Mouse (Mus musculus) adrenal gland, postnatal 4 days (tissue): ENCODE measurements around the gene Zfp141. TPM values are rescaled to one million over a fixed set of nuclear protein-coding genes. Genes with fewer than 3 reads are reported as not detected.

Source experiments
- DNase-seq, 2 experiments: peaks; one replicate each; pipeline ENCODE4 v3.0.0; 2021 to 2022; ENCODE audit warnings: low spot score in 2 of 2, mixed read lengths in 2 of 2
- long read RNA-seq, 2 experiments: library from polyadenylated mRNA; stranded (forward); transcript quantifications; one replicate each; pipeline ENCODE4 v2.0.0; 2021
- total RNA-seq, 2 experiments: library from RNA; stranded (reverse); gene quantifications; 2 replicates each; pipeline ENCODE4 v1.2.3; 2021

Gene Zfp141
- total RNA-seq, result 10 to 100 TPM; 26.7 to 27.1 TPM
- long read RNA-seq, experiment 1, partial matches to known transcripts, result 1 of 4 reads
- long read RNA-seq, experiment 1, other reads (novel, unspliced or antisense), result 3 of 4 reads
- long read RNA-seq, experiment 2, full-length matches to known transcripts, result 2 of 6 reads
- long read RNA-seq, experiment 2, partial matches to known transcripts, result 1 of 6 reads
- long read RNA-seq, experiment 2, other reads (novel, unspliced or antisense), result 3 of 6 reads

- DNase-seq, result peak; percentile 49 to 72
These were observed at the start of gene Zfp141 for GRCm38 (mm10) chr7:42505588-42505987. Gene Zfp141, minus strand, starts transcription at chr7:42505740.

DNA sequence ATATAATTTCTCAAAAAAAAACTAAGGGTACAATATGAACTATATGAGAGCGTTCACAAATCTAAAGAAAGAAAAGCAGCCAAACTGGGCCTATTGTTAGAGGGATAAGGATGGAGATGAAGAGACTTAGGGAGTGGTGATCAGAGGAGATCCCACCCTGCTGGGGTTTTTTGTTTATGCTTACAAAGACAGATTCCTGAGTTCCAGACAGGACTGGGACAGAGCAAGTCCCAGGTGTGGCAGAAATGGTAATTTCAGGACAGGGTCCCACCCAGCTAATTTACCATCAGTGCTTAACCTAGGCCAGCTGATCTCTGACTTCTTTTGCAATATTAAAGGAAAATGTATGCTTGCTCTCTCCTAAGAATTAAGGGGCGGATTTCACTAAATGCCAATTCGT lies 46.2 kb upstream of the Zfp141 start:
- DNase-seq, result no peak

- no peak for DNase-seq
These were observed 354 bp downstream of the Zfp141 start for GRCm38 (mm10) chr7:42505186-42505585.

GRCm38 (mm10) chr7:42498248-42498647 lies 7.3 kb downstream of the Zfp141 start:
- DNase-seq, result no peak

GRCm38 (mm10) chr7:42497356-42497755 lies 8.2 kb downstream of the Zfp141 start:
- DNase-seq, result no peak

- no peak for DNase-seq
These were observed 9.3 kb downstream of the Zfp141 start for GRCm38 (mm10) chr7:42496202-42496601.

- no peak for DNase-seq
These were observed 14.7 kb downstream of the Zfp141 start for GRCm38 (mm10) chr7:42490859-42491258.

GRCm38 (mm10) chr7:42490358-42490757 lies 15.2 kb downstream of the Zfp141 start:
- DNase-seq, result no peak

- DNase-seq, result no peak
These were observed 50.9 kb downstream of the Zfp141 start for GRCm38 (mm10) chr7:42454640-42455039.

DNA sequence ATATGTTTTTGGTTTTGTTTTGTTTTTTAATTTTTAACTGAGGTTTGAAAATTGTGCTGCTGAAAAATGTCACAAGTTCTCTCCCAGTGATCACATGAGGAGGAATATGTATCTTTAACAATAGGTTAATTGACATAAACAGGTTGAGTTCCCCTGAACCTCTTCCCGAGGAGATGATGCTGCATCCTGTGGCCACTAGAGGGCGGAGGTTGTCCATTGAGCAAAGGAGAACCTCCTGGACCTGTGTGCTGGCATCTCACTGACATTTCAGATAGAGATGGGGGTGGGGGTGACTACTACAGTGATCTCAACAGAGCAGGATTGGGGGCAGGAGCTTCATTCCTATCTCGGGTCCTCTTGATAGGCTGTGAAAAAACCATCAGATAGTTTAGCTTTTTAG lies 54.9 kb downstream of the Zfp141 start:
- no peak for DNase-seq

- no peak for DNase-seq
These were observed 57.7 kb downstream of the Zfp141 start, which contains the start of gene 4933421I07Rik for GRCm38 (mm10) chr7:42447850-42448249. Gene 4933421I07Rik, minus strand, starts transcription at chr7:42448120.

DNA sequence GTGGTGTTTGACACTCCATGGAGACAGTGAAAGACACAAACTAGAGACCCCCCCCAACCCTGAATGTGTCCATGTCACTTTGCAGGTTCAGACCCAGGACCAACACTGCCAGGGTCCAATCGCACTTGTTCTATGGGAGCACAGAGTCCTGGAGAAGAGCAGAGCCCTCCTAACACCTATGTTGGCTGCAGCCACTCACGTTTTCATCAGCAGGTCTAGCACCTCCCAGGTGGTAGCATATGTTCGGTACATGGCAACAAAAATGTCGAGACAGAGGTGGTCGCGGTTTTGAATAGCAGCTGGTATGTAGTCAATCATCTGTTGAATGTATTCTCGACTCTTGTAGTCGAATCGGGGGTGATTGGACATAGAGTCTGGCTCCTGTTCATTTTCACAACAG lies 58.2 kb downstream of the Zfp141 start:
- no peak for DNase-seq

Other genes with a start within 250 kb of the Zfp141 start
- gene Vmn2r61, start 245.7 kb downstream of the Zfp141 start, total RNA-seq, result not detected
- gene 4933421I07Rik, start 57.6 kb downstream of the Zfp141 start, total RNA-seq, result not detected
- not detected for gene Gm21028, start 72.8 kb upstream of the Zfp141 start, total RNA-seq
- 1 to 10 TPM; 1.2 to 2.8 TPM for gene Zfp977, start 86.8 kb upstream of the Zfp141 start, total RNA-seq
- gene Zfp976, start 136.8 kb upstream of the Zfp141 start, total RNA-seq, result 1 to 10 TPM; 5.5 to 5.8 TPM
- 1 to 10 TPM; 7.2 to 8.8 TPM for gene Zfp975, start 187.0 kb upstream of the Zfp141 start, total RNA-seq
- gene Gm17067, start 221.3 kb upstream of the Zfp141 start, total RNA-seq, result under 1 TPM; 0.11 to 0.48 TPM